Mouse (Mus musculus): ENCODE measurements around the gene Rassf4. TPM values are rescaled to one million over a fixed set of nuclear protein-coding genes. Genes with fewer than 3 reads are reported as not detected.

Rassf4 gene
- polyA plus RNA-seq, 1 experiment from 2014 or later: 7.1 TPM

GRCm38 (mm10) chr6:116672349-116672748 is 1.4 kb downstream of the Rassf4 start:
- DNase-seq (ENCODE audit: low spot score): no peak

DNA sequence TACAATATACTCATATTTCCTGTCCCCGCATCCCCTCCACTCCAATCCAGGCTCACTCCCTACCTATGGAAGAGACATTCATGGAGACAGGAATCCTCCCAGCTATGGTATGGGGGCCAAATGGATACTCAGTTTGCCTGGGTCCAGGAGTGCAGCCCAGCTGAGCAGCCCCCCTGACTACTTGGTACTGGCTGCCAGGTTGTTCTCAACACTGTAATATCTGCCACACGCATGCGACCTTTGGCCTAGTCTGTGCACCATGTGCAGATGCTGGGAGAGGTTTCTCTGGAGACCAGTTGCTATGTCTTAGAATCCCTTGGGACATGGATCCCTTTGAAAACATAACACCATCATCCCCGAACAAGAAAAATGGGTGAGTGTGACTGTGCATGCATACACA is 2.0 kb downstream of the Rassf4 start:
- DNase-seq (ENCODE audit: low spot score): no peak

GRCm38 (mm10) chr6:116671031-116671430 is 2.7 kb downstream of the Rassf4 start:
- DNase-seq (ENCODE audit: low spot score): no peak

- no peak for DNase-seq (ENCODE audit: low spot score)
These were observed 3.6 kb downstream of the Rassf4 start for GRCm38 (mm10) chr6:116670144-116670543.

GRCm38 (mm10) chr6:116668682-116669470 is 4.9 kb downstream of the Rassf4 start:
- DNase-seq (ENCODE audit: low spot score): no peak

DNA sequence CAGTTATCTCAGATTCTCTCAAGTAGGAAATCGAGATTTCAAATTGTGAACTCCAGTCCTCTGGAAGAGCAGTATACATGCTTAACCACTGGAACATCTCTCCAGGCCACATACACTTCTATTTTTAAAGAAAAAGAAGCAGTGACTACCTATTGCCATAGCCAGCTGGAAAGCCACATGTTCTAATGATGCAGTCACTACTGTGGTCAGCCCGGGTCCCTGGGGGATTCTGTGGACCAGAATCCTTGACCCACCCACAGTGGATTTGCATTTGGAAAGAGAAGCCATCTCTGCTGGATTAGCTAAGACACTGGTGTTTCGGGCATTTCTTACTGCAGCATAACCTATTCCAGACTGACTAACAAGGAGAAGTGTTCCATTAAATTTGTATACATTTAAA is 6.4 kb downstream of the Rassf4 start:
- no peak for DNase-seq (ENCODE audit: low spot score)

DNA sequence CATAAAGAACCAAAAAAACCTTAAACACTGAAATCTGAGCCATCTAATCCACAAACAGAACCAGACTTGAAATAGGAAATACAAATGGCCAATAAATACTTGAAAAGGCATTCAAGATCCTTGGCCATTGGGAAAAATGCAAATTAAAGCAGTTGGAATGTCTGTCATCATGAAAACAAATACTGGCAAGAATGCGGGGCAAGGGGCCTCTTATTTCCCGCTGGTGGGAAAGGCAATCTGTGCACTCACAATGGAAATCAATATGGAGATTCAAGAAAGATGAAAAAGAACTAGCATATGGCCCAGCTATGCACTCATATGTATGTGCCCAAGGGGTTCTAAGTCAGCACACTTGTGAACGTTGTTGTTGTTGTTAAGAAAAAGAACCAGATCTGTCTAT is 6.9 kb downstream of the Rassf4 start:
- DNase-seq (ENCODE audit: low spot score): no peak

DNA sequence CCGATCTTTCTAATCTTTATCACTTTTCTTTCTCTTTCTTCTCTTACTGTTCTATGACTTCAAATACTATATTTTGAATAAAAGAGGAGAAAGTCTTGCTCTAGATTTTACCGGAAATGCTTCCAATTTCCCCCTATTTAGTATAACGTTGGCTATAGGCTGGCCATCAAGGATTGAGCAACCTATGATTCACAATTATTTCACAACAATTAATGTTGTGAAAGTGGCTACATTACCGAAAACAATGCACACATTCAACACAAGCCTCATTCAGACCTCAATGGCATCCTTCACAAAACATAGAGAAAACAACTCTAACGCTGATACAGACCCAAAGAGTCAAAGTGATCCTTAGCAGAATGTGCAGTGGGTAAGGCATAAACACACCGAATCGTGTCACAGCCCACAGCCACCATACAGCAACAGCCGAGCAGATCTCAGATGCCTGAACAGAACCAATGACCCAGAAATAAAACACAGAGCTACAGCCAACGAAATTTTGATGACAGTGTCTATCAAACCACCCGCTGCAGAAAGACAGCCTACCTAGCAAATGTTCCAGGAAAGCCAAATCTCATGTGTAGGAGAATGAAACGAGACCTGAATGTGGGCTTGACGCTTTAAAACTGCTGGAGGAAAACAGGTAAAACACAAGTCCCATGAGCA is 7.5 kb downstream of the Rassf4 start:
- DNase-seq (ENCODE audit: low spot score): no peak

DNA sequence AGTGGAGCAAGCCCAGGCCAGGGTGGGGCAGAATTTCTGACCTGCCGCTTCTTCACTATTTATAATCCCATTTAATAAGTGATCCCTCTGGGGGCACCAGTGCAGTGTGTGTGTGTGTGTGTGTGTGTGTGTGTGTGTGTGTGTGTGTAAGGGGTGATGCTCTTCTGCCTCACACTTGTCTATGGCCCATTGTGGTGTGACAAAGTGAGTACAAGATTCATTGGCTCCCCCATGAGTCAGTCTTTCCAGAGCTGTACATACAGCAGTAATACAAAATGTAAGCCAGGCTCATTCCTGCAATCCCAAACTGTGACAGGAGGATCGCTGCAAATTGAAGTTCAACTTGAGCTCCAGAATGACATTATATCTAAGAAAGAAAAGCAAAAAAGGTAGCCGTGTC is 8.9 kb downstream of the Rassf4 start:
- no peak for DNase-seq (ENCODE audit: low spot score)

- DNase-seq (ENCODE audit: low spot score): no peak
These were observed 9.7 kb downstream of the Rassf4 start for GRCm38 (mm10) chr6:116664031-116664430.

- no peak for DNase-seq (ENCODE audit: low spot score)
These were observed 10.4 kb downstream of the Rassf4 start for GRCm38 (mm10) chr6:116663364-116663763.

DNA sequence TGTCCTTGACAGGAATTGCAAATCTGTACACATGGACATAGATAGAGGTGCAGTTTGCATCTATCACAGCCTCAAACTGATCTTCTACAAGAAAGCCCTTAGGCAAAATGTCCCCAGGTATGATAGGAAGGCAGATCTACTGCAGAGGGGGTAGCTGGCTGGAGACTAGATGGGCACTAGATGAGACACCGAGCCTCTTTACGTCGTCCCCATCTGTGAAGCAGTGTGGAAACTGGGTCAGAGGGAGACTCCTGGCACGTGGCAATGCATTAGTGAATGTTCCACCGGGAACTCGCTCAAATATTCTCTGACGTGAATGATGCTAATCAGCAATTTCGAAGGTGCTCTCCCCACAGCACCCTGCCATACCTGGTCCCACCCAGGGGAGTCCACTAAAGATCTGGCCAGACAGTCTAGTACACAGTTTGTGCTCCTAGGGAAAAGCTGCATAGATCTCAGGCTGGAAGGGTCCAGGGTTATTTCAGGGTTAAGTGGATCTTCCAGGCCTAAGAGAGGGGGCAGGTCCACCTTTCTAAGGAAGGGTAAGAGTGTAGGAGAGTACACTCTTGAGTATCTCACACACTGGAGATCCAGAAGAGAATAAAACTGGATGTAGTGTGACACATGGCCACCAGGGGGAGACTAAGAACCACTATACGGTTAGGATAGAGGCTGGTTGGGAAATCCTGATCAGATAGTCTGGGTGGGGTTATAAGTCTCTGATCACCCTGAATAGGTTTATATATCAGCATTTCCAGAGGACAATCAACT is 19.9 kb downstream of the Rassf4 start:
- DNase-seq (ENCODE audit: low spot score): peak; percentile 51

- no peak for DNase-seq (ENCODE audit: low spot score)
These were observed 20.6 kb downstream of the Rassf4 start for GRCm38 (mm10) chr6:116653191-116653590.

- DNase-seq (ENCODE audit: low spot score): no peak
These were observed 22.2 kb downstream of the Rassf4 start for GRCm38 (mm10) chr6:116651437-116652118.

- DNase-seq (ENCODE audit: low spot score): no peak
These were observed 23.3 kb downstream of the Rassf4 start, which contains the start of gene Depp1 for GRCm38 (mm10) chr6:116650406-116650805. Gene Depp1, plus strand, starts transcription at chr6:116650609.

DNA sequence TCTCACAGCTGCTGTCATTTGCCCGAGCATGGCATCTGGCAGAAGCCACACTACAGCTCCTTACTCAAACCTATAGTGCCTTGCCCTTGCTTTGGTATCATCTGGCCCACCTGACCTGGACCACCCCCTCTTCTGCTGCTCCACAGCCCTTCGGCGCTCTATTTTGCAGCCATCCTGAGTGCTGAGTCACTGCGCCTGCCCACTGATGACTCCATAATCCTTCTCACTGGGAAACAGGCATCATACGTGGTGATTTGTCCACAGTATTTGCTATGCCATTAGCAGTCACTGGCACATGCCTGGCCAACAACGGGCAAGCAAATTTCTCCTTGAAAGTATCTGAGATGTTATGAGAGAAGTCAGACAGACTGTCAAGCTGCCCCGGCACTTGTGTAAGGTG is 23.9 kb downstream of the Rassf4 start:
- no peak for DNase-seq (ENCODE audit: low spot score)

GRCm38 (mm10) chr6:116647763-116648162 is 26.0 kb downstream of the Rassf4 start:
- no peak for DNase-seq (ENCODE audit: low spot score)

GRCm38 (mm10) chr6:116644335-116644734 is 29.4 kb downstream of the Rassf4 start:
- DNase-seq (ENCODE audit: low spot score): no peak

GRCm38 (mm10) chr6:116643881-116644280 is 29.9 kb downstream of the Rassf4 start:
- DNase-seq (ENCODE audit: low spot score): no peak

- DNase-seq (ENCODE audit: low spot score): no peak
These were observed 30.8 kb downstream of the Rassf4 start for GRCm38 (mm10) chr6:116642942-116643341.

- no peak for DNase-seq (ENCODE audit: low spot score)
These were observed 34.1 kb downstream of the Rassf4 start for GRCm38 (mm10) chr6:116639663-116640062.
